Mouse (Mus musculus) G1E-ER4 (cell line): ENCODE measurements around the gene Trex2. TPM values are rescaled to one million over a fixed set of nuclear protein-coding genes. Genes with fewer than 3 reads are reported as not detected.
"Not testable (repeated sequence)": the region's sequence is repeated elsewhere in the genome, so short reads cannot be mapped to it uniquely, and the experiment has no call there.

Source experiments
- GATA1 ChIP-seq: IDR thresholded peaks from one replicate; pipeline ENCODE4 v1.8.0; 2012; ENCODE audit warnings: low read length, inconsistent platforms
- polyA plus RNA-seq: library from polyadenylated mRNA; stranded (reverse); fragments of >175 nt; gene quantifications from 2 replicates; pipeline ENCODE4 v1.2.3, GENCODE M21; 2012

Trex2 gene
- polyA plus RNA-seq, 1 experiment, result not detected

- no peak for TF ChIP-seq GATA1
Observed at GRCm38 (mm10) chrX:73465483-73466186, 30.5 kb upstream of the Trex2 start.

- no peak for TF ChIP-seq GATA1
Observed at GRCm38 (mm10) chrX:73460792-73461191, 25.6 kb upstream of the Trex2 start.

- TF ChIP-seq GATA1, result no peak
Observed at GRCm38 (mm10) chrX:73458877-73459392, 23.8 kb upstream of the Trex2 start, which contains the start of gene Haus7. Haus7 (minus strand) TSS chrX:73459044.

GRCm38 (mm10) chrX:73451949-73452348, 16.8 kb upstream of the Trex2 start:
- no peak for TF ChIP-seq GATA1

- TF ChIP-seq GATA1, result no peak
Observed at GRCm38 (mm10) chrX:73441428-73441827, 6.3 kb upstream of the Trex2 start.

DNA sequence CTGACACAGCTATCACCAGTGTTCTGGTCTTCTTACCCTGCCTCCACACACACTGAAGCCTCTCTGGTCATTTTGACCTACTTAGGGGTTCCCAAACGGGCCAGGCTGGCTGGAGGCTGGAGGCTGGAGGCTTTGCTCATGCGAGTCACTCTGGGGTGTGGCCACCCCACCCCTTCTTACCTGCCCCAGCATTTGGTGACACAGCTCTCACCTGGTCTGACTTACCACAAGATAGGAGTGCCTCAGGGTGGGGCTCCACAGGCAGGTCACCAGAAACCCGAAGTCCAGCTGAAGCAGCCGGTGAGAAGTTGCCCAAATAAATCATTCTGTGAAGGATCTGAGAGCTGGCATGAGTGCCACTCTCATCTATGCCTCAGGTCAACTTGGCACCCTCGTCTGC, 2.3 kb downstream of the Trex2 start:
- TF ChIP-seq GATA1, result no peak

- no peak for TF ChIP-seq GATA1
Observed at GRCm38 (mm10) chrX:73430036-73430435, 5.1 kb downstream of the Trex2 start.

DNA sequence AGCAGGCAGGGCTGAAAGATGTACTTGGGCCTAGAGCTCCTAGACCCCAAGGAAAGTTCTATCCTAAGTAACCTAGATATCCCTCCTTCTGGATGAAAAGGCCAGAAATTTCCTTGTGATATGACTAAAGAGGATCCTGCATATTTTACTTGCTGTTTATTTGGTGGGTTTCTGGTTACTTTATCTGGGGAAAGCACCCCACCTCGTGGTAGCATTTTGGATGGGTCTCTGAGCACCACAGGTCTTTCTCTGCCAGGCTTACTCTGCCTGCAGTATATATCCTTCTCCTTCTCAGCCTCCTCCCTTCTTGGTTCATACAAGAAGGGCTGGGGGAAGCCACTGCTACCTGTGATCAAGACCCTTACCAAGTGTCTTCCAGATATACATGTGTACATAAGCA, 22.4 kb downstream of the Trex2 start:
- TF ChIP-seq GATA1, result no peak

DNA sequence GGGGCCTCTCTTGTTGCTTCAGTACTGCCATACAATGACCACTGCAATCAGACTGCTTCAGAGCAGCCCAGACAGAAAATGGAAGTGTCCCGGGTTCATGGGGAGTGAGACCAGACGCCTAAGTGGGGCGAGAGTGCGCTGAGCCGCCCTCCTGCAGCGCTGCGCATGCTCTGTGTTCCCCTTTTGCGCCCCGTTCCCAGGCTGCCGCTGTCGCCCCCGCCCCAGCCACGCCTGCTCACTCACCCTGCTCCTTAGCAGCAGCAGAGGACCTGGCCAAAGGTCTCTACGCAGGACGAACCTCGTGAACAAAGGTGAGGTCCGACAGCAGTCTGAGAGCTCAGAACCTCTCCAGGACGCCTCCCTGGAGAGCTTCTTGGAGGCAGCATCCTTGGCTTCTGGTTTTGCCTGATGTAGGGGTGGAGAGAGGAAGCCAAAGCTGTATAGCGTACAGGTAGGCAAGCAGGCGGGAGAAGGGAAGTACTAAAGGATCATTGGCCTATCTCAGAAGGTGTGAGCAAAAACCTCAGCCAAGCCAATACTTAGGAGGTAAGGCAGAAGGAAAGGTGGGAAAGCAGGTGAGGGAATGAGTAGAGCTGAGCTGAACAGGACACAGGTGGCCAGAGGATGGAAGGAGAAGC, 24.1 kb downstream of the Trex2 start, which contains the start of gene Zfp92:
Gene Zfp92 (plus strand): TSS at position 217 of the 638 bp plus-strand sequence.
- no peak for TF ChIP-seq GATA1

DNA sequence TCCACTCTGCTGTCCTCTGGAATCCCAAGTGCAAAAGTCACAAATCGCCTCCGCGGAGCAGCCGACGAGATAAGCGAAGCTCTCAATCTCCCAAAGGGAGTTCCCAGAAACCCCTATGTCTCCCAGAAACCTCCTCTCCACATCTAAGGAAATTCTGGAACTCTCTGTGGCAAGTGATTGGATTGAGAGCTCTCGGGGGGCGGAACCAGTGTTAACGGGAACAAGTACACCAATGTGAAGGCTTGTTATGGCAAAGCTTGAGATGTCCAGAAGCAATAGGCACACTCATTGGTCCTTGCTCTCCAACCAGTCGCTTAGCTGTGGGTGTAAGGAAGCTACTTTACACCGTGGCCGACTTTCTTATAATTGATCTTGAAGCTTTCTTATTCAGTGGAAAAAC, 33.5 kb downstream of the Trex2 start:
- no peak for TF ChIP-seq GATA1

GRCm38 (mm10) chrX:73400951-73401350, 34.2 kb downstream of the Trex2 start:
- TF ChIP-seq GATA1, result no peak

DNA sequence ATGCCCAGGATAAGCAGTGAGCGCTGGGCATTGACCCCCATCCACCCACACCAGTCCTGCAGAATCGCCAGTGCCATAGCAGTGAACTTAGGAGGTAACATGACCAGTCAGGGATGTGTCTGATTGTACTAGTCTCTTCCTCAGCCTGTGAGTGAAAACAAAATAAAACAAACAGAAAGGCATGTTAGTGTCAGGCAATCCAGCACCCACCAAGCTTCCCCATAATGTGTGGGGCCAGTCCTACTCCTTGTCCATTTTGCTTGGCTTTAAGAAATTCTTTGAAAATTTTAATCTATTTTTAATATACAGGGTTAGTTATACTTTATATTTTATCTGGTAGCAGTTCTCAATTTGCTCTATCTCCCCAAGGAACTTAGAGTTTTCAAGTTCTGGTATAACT, 36.5 kb downstream of the Trex2 start, which contains the start of gene Gm18336:
Gene Gm18336 (minus strand): TSS at position 101 of the 400 bp plus-strand sequence.
- TF ChIP-seq GATA1, result not testable (repeated sequence)

GRCm38 (mm10) chrX:73396446-73396845, 38.7 kb downstream of the Trex2 start:
- no peak for TF ChIP-seq GATA1

- no peak for TF ChIP-seq GATA1
Observed at GRCm38 (mm10) chrX:73391481-73391880, 43.7 kb downstream of the Trex2 start.

- no peak for TF ChIP-seq GATA1
Observed at GRCm38 (mm10) chrX:73384924-73385323, 50.2 kb downstream of the Trex2 start.

DNA sequence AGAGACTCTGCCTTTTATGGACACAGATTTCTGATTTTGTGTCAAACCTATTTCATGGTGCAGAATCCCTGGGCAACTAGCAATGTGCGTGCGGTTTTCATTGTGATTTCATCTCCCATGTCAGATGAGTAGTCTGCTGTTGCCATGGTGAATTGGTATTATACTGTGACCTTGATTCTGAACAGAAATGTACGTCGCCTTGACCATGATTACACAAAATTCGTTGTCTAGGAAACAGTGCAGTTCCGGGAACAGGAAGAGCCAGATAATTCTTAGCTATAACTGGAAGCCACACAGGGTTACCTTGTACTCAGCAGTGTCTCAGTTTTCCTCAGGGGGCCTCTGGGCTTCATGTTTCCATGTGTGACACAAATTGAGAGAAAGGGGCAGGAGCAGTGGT, 50.7 kb downstream of the Trex2 start:
- no peak for TF ChIP-seq GATA1

Other genes with a start within 250 kb of the Trex2 start
- gene Xlr3b, start 243.1 kb downstream of the Trex2 start, polyA plus RNA-seq, result not detected in 2 replicates
- gene Xlr4b, start 221.0 kb downstream of the Trex2 start, polyA plus RNA-seq, result not detected in 2 replicates
- 19.2 and 21.6 TPM in 2 replicates for gene F8a, start 207.1 kb downstream of the Trex2 start, polyA plus RNA-seq
- not detected in 2 replicates for gene Xlr4c, start 192.2 kb downstream of the Trex2 start, polyA plus RNA-seq
- gene Xlr3c, start 170.0 kb downstream of the Trex2 start, polyA plus RNA-seq, result not detected in 2 replicates
- not detected in 2 replicates for gene Xlr5a, start 142.4 kb downstream of the Trex2 start, polyA plus RNA-seq
- not detected in 2 replicates for gene Xlr5c, start 142.4 kb downstream of the Trex2 start, polyA plus RNA-seq
- not detected in 2 replicates for gene Gm45015, start 98.5 kb downstream of the Trex2 start, polyA plus RNA-seq
- 2.1 and 2.3 TPM in 2 replicates for gene Zfp275, start 92.7 kb downstream of the Trex2 start, polyA plus RNA-seq
- gene Gm18336, start 36.6 kb downstream of the Trex2 start, polyA plus RNA-seq, result not detected in 2 replicates
- gene Zfp92, start 24.2 kb downstream of the Trex2 start, polyA plus RNA-seq, result not detected in 2 replicates
- gene Haus7, start 23.7 kb upstream of the Trex2 start, polyA plus RNA-seq, result 3.4 and 3.5 TPM in 2 replicates
- not detected in 2 replicates for gene Bgn, start 48.3 kb upstream of the Trex2 start, polyA plus RNA-seq
- not detected in 2 replicates for gene Atp2b3, start 67.7 kb upstream of the Trex2 start, polyA plus RNA-seq
- 0.06 TPM in 2 replicates for gene Dusp9, start 204.1 kb upstream of the Trex2 start, polyA plus RNA-seq
- gene Pnck, start 224.8 kb upstream of the Trex2 start, polyA plus RNA-seq, result not detected in 2 replicates
- gene Slc6a8, start 237.8 kb upstream of the Trex2 start, polyA plus RNA-seq, result 4.1 and 4.5 TPM in 2 replicates